In the genomic region with DNA sequence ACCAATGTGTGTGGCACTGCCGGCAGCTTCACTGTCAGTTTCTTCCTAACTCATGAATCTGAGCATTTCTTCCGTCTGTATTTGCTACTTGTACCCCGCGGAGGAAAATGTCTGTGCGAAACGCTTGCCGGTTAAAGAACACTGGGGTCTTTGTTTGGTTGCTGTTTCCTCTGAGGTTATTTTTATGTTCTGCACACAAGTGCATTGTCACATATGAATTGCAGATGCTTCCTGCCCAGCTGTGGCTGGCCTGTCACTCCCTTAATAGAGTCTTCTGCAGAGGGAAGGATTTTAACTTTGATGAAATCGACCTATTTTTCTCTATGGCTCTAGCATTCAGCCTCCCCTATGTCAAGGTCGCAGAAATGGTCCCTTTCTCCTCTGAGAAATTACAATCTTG, we compare ENCODE assay signal across 7 mouse cellular contexts. TPM values are rescaled to one million over a fixed set of nuclear protein-coding genes. Genes with fewer than 3 reads are reported as not detected.
A peak's percentile ranks its signal among the peaks of the same experiment; 100 is the strongest.
DNase-seq lines count a peak whose midpoint lies in the region; ATAC-seq lines count a peak whose summit lies in the region.
"Not testable (repeated sequence)": the region's sequence is repeated elsewhere in the genome, so short reads cannot be mapped to it uniquely, and the experiment has no call there.

No protein-coding gene starts in this region.

- peak overlapping the region; percentile 67 for H3K27ac ChIP-seq in heart, embryonic 16.5 days (ENCODE audit: low read length)
- H3K27ac ChIP-seq in kidney, embryonic 14.5 days (ENCODE audit: low read depth, low read length), result peak overlapping the region; percentile 62; the same call in 1 of the 2 replicates
- H3K27ac ChIP-seq in limb, embryonic 11.5 days (replicated peaks; ENCODE audit: low read depth, low read length), result peak overlapping the region; percentile 48; the same call in 1 of the 2 replicates
- H3K27ac ChIP-seq in lung, embryonic 16.5 days (ENCODE audit: low read length), result peak overlapping the region; percentile 56

- 55% methylated on average over 9 of the region's 9 CpGs for WGBS in heart, embryonic 16.5 days
- 63% methylated on average over 9 of the region's 9 CpGs for WGBS in kidney, embryonic 14.5 days
- WGBS in limb, embryonic 11.5 days, result 71% methylated on average over 9 of the region's 9 CpGs
- WGBS in lung, embryonic 16.5 days, result 48% methylated on average over 9 of the region's 9 CpGs

- not testable (repeated sequence) for H3K4me1 ChIP-seq in heart, embryonic 16.5 days (ENCODE audit: control insufficient read depth, insufficient read depth, low read length); kidney, embryonic 14.5 days (ENCODE audit: control insufficient read depth, insufficient read depth, low read length); limb, embryonic 11.5 days (ENCODE audit: control insufficient read depth, insufficient read depth, low read length); lung, embryonic 16.5 days (replicated peaks; ENCODE audit: control insufficient read depth, insufficient read depth, low read length)

- DNase-seq in embryo, embryonic 11 days, result peak; percentile 24
- peak; percentile 9 for DNase-seq in forelimb bud, embryonic 11.5 days (ENCODE audit: low read depth, low spot score)
- DNase-seq in limb, embryonic 11.5 days (ENCODE audit: low spot score), result peak; percentile 27
- DNase-seq in thymus, postnatal 0 days (ENCODE audit: low spot score), result peak; percentile 20

- H3K27me3 ChIP-seq in heart, embryonic 16.5 days (ENCODE audit: control insufficient read depth, insufficient read depth, low read length); kidney, embryonic 14.5 days (ENCODE audit: control insufficient read depth, insufficient read depth, low read length); limb, embryonic 11.5 days (ENCODE audit: control insufficient read depth, insufficient read depth, low read length); lung, embryonic 16.5 days (ENCODE audit: control insufficient read depth, insufficient read depth, low read depth, low read length): not testable (repeated sequence)

- ATAC-seq in heart, embryonic 16.5 days (replicated peaks; ENCODE audit: extremely low read depth, insufficient read depth, low FRiP score); kidney, embryonic 14.5 days (ENCODE audit: low FRiP score, low TSS enrichment); limb, embryonic 11.5 days (ENCODE audit: insufficient number of reproducible peaks, low FRiP score, low TSS enrichment, low read depth): not testable (repeated sequence)
- ATAC-seq in lung, embryonic 16.5 days (ENCODE audit: low read depth), result peak; percentile 59; the same call in 1 of the 2 replicates

- H3K4me2 ChIP-seq in heart, embryonic 16.5 days (ENCODE audit: low read depth, low read length); kidney, embryonic 14.5 days (replicated peaks; ENCODE audit: low read depth, low read length); limb, embryonic 11.5 days (ENCODE audit: low read depth, severe bottlenecking); lung, embryonic 16.5 days (ENCODE audit: low read depth, low read length): not testable (repeated sequence)

- not testable (repeated sequence) for H3K36me3 ChIP-seq in heart, embryonic 16.5 days (ENCODE audit: control insufficient read depth, insufficient read depth); kidney, embryonic 14.5 days (ENCODE audit: control insufficient read depth, insufficient read depth, low read length); limb, embryonic 11.5 days (ENCODE audit: control insufficient read depth, insufficient read depth, low read length); lung, embryonic 16.5 days (ENCODE audit: control insufficient read depth, insufficient read depth, low read length)

- H3K4me3 ChIP-seq in heart, embryonic 16.5 days (ENCODE audit: low read length); kidney, embryonic 14.5 days (ENCODE audit: low read length); limb, embryonic 11.5 days (ENCODE audit: low read depth, low read length); lung, embryonic 16.5 days (ENCODE audit: low read length): not testable (repeated sequence)

- H3K9me3 ChIP-seq in heart, embryonic 16.5 days (replicated peaks; ENCODE audit: control insufficient read depth, low read length); kidney, embryonic 14.5 days (ENCODE audit: control insufficient read depth, low read length); limb, embryonic 11.5 days (ENCODE audit: control insufficient read depth, low read length); lung, embryonic 16.5 days (ENCODE audit: control insufficient read depth, low read length): not testable (repeated sequence)

- not testable (repeated sequence) for H3K9ac ChIP-seq in heart, embryonic 16.5 days (ENCODE audit: low read length); kidney, embryonic 14.5 days (ENCODE audit: low read depth, low read length); limb, embryonic 11.5 days (ENCODE audit: low read length); lung, embryonic 16.5 days (ENCODE audit: low read length)

RNA-seq across cellular contexts. Expression of a gene that starts 37.4 kb away (rescaled TPM):
- polyA plus RNA-seq in heart, embryonic 16.5 days (2015; fragmentation: Nextera tagmentation; extraction: Ambion mirVana), result 22.4 and 24.4 TPM in 2 replicates
- polyA plus RNA-seq in kidney, embryonic 14.5 days (2014; fragmentation: Nextera tagmentation; extraction: Ambion mirVana), result 53.2 and 56.6 TPM in 2 replicates
- polyA plus RNA-seq in limb, embryonic 11.5 days (2014; fragmentation: Nextera tagmentation; extraction: Ambion mirVana), result 60.7 and 65.5 TPM in 2 replicates
- polyA plus RNA-seq in lung, embryonic 16.5 days (2015; fragmentation: Nextera tagmentation; extraction: Ambion mirVana), result 38.6 and 40.9 TPM in 2 replicates
- polyA plus RNA-seq in thymus, postnatal 0 days (2015; fragmentation: Nextera tagmentation; extraction: Ambion mirVana), result 31.3 and 45.3 TPM in 2 replicates
